Mouse (Mus musculus): ENCODE data around the gene Ston1.

The Ston1 gene

DNA sequence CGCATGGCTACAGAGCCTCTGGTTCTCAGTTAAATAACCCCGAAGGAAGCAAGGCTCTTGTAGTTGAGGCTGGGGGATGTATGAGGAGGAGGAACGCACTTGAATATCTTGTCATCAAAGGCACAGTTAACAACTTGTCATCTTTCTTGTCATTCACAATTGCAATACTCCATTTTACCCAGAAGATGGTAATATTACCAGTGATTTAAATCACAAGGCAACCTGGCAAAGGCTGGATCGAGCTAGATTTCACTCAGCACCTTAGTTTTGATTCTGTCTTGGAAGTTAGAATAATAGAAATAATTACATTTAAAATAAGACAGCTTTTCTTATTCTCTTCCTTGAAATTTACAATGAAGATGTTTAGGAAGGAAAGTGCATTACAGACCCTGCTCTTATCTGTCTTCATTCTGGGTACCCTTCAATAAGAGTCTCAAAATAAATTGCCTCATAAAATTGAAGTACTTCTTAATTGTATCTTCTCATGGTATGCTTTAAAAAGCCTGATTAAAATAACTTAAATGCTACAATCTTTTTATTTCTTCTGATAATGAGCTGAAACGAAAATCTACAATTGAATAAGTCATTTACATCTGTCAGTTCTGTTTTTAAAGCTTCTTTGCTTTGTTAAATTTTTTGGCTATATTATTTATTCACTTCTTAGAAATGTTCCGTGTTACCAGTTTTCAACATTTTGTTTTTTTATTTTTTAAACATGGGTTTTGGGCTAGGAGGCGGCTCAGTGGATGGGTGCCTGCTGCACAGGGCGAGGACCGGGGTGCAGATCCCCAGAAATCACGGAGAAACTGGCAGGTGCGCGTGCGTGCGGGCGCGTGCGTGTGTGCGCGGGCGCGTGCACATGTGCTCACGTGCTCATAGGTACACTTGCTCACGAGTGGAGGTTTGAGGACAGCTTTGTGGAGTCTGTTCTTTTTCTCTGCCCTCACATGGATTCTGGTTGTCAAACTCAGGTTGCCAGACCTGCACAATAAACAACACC, 78.1 kb downstream of the Ston1 start:
- DNase-seq (ENCODE audit: low read depth) = no peak

DNA sequence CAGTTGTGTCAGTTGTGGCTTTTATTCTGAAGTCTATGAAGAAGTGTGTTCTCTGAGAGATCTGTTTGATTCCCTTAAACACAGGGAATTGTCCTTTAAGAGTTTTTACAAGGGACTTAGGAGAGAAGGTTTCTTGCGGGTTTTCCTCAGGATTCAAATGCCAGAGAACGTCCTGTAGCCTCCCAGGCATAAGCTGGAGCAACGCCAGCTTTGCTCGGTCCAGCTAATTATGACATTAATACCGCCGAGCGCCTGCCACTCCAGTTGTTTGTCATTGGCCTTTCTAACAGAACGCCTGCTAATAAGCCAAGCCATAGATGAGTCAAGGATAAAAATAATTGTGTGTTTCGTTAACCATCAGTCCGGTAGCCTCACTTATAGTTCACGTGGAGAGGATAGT, 90.7 kb downstream of the Ston1 start:
- DNase-seq (ENCODE audit: low read depth) = no peak

DNA sequence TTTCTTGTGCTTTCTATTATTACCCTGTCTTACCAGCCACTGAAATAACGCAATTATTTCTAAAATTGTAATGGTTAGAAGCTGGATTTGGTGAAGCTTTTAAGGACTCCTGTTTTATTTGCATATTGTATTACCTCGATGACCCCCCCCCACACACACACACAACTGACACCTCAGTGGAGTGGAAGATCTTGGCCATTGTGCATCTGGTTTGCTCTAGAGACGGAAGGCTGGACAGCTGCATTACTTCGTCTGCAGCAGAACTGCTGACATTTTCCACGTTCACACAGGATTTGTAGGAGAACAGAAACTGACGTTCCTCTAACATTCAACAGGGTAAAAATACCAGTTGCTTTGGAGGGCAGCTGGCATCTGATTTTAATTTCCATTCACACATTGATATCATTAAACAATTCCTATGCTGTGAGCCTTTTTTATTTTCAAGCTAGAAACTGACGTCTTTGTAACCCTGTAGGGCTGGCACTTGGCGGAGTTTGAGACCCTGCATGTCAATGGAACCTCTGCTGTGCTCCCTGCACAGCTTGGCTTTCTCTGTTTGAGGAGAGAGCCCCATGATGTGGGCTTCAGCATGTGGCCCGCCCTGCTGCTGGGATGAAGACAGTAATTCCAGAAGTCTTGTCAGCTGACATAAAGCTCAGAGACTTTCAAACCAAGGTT, 99.3 kb downstream of the Ston1 start:
- DNase-seq (ENCODE audit: low read depth) = no peak

DNA sequence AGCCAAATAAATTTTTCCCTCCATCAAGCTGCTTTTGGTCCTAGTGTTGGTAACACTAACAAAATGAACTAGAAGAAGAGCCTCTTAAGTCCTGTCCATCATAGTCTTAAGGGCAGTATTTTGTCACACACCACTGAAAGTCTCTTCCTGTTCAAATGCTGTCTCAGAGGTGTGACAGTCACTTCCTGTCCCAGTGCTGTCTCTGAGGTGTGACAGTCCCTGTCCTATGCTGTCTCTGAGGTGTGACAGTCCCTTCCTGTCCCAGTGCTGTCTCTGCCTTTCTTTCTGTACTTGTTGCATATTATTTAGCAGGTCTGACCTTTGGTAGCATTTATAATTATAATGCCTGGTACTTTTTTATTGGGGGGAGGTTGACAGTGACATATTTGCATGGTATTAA, 103.4 kb downstream of the Ston1 start:
- peak; percentile 10 for DNase-seq (ENCODE audit: low read depth)

DNA sequence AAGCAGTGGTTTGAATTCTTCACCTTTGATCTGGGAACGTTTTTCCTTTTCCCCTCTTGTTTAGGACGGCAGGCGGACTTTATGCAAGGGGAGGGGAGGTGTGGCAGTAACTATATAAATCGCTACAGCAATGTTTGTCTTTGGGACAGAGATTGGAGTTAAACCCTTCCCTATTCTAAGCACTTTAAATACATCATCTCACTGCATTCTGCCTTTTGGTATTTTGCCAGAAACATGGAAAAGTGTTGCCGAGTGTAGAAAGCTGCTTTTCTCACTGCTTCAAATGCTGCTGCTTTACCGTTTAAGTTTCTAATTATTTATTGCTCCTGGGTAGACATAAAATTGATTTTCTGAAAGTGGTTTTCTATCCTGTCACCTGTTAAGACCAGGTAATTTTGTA, 104.9 kb downstream of the Ston1 start:
- DNase-seq (ENCODE audit: low read depth) = no peak

DNA sequence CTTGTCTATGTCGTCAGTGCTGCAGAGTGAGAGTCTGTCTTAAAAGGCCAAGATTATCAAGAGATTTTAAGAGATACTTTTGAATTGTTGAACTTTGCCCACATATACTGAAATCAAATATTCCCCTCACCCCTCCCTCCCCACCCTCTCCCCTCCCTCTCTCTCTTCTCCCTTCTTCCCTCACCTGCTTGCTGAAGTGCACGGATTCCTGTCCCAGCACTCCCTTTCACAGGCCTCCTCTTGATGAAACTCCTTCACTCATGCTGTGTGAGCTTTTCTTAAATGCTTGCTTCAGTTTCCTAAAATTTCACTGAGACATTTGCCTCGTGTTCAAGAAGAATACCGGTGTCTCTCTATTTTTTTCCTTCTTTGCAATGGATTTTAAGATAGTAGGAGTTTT, 105.6 kb downstream of the Ston1 start:
- DNase-seq (ENCODE audit: low read depth) = no peak

DNA sequence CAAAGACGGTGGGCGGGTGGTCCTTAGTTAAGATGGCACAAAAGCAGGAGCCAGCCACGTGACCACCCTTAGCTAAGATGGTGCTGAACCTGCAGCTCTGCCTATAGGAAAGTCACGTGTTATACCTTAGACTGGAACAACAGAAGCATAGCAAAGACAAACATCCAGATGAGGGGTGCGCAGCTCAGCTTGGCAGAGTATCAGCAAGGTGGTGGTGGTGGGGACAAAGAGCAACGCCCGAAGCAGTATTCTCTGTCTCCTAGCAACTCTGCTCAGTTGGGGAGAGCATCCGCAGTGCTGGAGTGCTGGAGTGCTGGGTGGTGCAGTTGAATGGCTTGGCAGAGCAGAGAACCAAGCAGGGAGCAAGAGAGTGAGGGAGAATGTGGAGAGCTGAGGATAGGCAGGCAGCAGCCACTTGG, 108.8 kb downstream of the Ston1 start:
- DNase-seq (ENCODE audit: low read depth) = no peak
